Mouse (Mus musculus) thymus, postnatal 10 days (tissue): ENCODE data around the gene Lrrc74a.

Experiments
- DNase-seq, 2 experiments: peaks; one replicate each; pipeline ENCODE4 v3.0.0; 2021; ENCODE audit warnings: low spot score in 2 of 2

Gene Lrrc74a

GRCm38 (mm10) chr12:86804308-86804700 lies 70.1 kb downstream of the Lrrc74a start:
- DNase-seq, result no peak

DNA sequence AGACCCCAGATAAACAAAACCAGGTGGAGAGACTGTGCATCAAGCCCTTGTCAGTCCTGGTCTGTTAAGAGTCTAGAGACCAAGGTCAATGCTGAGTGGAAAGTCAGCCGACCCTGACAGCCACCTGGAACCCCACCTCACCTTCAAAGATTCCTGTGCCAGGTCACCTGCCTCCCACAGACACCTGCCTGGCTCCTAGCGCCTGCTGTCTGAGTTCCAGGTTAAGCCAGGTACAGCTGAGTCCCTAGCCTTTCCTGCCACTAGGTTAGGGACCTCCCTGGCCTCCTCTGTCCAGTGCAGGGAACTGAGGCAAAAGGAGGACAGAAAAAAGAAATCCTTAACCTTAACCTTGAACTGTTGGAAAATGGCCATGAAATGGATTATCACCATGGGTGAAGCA lies 70.7 kb downstream of the Lrrc74a start:
- DNase-seq, result no peak

DNA sequence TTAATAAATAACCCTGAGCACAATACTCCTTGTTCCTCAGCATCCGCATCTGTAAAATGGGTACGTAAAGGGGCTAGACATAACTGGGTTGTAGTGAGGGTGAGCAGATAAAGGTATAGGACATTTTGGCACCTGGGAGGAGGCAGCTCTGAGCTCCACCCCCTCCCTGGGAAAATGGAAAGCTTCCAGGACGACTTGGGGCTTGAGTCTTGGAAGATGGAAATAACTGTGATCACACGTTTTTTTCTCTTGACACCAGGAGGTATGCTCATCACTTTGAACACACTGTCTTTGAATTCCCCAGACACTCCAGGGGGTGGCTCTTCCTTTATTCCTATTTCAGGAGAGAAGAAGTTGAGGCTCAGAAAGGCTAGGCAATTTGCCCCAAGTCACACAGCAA lies 71.1 kb downstream of the Lrrc74a start:
- no peak for DNase-seq

DNA sequence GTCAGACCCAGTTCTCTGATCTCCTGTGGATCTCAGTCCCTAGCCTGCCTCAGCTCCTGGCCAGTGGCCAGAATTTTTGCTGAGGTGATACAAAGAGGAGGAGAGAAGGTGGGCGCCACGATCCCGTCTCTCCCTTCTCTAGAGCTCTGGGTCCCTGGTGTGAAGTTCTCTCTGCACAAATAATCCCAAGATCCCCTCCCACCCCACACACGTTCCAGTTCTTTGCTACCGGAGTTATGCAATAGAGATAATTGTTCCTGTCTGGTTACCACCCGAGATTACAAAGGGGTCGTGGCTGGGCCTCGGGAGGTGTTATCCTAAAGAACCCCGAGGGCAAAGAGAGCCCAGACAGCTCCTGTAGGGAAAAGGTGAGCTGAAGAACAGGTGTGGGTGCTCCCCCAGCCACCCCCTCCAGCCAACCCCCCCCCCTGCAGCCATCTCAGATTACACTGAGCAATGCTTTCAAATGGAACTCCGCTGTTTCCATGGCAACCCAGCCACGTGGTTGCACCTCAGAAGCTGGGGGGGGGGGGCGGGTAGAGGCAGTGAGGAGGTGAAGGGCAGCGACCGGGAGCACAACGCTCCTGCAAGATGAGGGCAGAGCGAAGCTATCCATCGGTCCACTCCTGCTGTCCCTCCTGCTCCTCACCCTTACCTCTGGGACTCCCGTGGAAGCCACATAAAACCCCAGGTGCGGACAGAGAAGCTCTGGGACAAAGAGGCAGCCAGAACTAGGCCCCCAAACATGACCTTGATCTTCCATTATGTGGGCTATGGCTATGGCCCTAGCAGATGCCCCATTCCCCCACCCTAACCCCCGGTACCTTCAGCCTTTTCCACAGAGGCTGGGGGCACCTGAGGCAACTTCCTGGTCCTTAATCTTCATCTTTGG lies 72.1 kb downstream of the Lrrc74a start:
- no peak for DNase-seq

- peak; percentile 73 to 75 for DNase-seq
These were observed 73.0 kb downstream of the Lrrc74a start for GRCm38 (mm10) chr12:86806923-86807794.

DNA sequence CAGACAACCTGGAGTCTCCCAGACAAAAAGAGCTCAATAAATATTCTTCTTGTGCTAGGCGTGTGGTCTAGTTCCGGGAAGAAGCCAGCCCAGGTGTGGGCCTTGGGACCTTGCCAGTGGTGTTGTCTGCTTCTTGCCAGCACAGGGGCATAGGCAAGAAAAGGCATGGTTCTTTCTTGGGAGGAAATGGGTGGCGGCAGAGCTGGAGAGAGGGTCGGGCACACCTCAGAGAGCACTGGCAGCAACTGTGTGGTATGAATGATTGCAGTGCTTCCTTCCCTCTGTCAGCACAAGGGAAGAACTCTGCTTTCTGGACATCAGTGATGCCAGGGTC lies 73.6 kb downstream of the Lrrc74a start:
- DNase-seq, result no peak

DNA sequence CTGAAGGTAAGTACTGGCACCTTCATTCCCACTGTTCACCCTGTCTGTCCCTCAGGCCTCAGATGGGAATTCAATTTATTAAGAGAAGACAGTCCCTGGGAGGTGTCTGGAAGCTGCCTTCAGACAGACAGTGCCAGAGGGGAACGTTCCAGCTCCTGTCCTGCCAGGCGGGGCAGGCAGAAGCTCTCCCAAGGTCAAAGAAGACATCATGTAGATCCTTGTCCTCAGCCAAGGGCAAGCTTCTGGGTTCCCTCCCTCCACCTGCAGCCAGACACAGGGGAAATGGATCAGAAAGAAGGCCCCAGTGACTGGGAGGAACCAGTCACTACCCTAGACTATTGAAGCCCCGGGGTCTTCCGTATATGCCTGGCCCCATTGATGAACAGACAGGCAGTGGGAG lies 74.7 kb downstream of the Lrrc74a start:
- no peak for DNase-seq

DNA sequence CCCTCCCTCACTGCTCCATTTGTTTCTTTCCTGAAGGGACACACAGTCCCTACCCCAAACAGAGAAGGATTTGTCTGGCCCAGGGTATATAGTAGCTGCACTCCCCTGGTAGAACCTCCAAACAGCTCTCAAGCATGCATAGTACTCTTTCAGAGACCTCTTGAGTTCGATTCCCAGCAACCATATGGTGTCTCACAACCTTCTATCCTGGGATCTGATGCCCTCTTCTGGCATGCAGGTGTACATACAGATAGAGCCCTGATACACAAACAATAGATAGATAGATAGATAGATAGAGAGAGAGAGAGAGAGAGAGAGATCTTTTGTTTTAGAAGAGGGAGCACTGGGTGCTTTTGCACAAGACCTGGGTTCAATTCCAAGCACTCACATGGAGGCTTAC lies 75.9 kb downstream of the Lrrc74a start:
- DNase-seq, result no peak

GRCm38 (mm10) chr12:86810725-86811444 lies 76.7 kb downstream of the Lrrc74a start:
- peak; percentile 80 to 87 for DNase-seq

- no peak for DNase-seq
These were observed 78.6 kb downstream of the Lrrc74a start for GRCm38 (mm10) chr12:86812782-86813181.
